Mouse (Mus musculus) hindbrain, embryonic 12.5 days (tissue): ENCODE results near the gene Wdr47. TPM values are rescaled to one million over a fixed set of nuclear protein-coding genes. Genes with fewer than 3 reads are reported as not detected.
"Not testable (repeated sequence)": the region's sequence is repeated elsewhere in the genome, so short reads cannot be mapped to it uniquely, and the experiment has no call there.

Source experiments
- ATAC-seq: fragments of 200-750 bp; cut with Nextera tagmentation; 2 replicates; pipeline ENCODE4 v1.8.0; 2017; ENCODE audit warnings: moderate TSS enrichment; ENCODE audit not compliant: low FRiP score
- H3K27ac ChIP-seq: fragments of 300-500 bp; sonication (generic); 2 replicates; pipeline ENCODE4 v1.5.1; 2016; ENCODE audit warnings: mild to moderate bottlenecking
- H3K27me3 ChIP-seq: fragments of 300-500 bp; sonication (generic); 2 replicates; pipeline ENCODE4 v1.6.1; 2016; ENCODE audit warnings: mild to moderate bottlenecking
- H3K36me3 ChIP-seq: fragments of 300-500 bp; sonication (generic); 2 replicates; pipeline ENCODE4 v1.6.1; 2016; ENCODE audit warnings: mild to moderate bottlenecking
- H3K4me1 ChIP-seq: fragments of 300-500 bp; sonication (generic); 2 replicates; pipeline ENCODE4 v1.6.1; 2016
- H3K4me2 ChIP-seq: fragments of 300-500 bp; sonication (generic); replicated peaks from 2 replicates; pipeline ENCODE4 v1.6.1; 2016; ENCODE audit warnings: mild to moderate bottlenecking
- H3K4me3 ChIP-seq: fragments of 300-500 bp; sonication (generic); 2 replicates; pipeline ENCODE4 v1.5.1; 2016; ENCODE audit warnings: mild to moderate bottlenecking
- H3K9ac ChIP-seq: fragments of 300-500 bp; sonication (generic); 2 replicates; pipeline ENCODE4 v1.6.1; 2016; ENCODE audit warnings: mild to moderate bottlenecking, moderate library complexity
- H3K9me3 ChIP-seq: fragments of 300-500 bp; sonication (generic); replicated peaks from 2 replicates; pipeline ENCODE4 v1.6.1; 2016; ENCODE audit warnings: mild to moderate bottlenecking
- WGBS: fragments of 180-500 bp; shearing (Covaris S2); methylation state at CpG from one replicate; pipeline ENCODE4 v1.1.7; 2016; 5-methylcytosine and 5-hydroxymethylcytosine counted together
- polyA plus RNA-seq: library from polyadenylated mRNA; unstranded; fragments of >200 nt; fragmentation: Nextera tagmentation; extraction: Ambion mirVana; gene quantifications from 2 replicates; pipeline ENCODE4 v1.2.1, GENCODE M21; 2016

Gene Wdr47
- polyA plus RNA-seq: 66.8 and 72.2 TPM in 2 replicates

DNA sequence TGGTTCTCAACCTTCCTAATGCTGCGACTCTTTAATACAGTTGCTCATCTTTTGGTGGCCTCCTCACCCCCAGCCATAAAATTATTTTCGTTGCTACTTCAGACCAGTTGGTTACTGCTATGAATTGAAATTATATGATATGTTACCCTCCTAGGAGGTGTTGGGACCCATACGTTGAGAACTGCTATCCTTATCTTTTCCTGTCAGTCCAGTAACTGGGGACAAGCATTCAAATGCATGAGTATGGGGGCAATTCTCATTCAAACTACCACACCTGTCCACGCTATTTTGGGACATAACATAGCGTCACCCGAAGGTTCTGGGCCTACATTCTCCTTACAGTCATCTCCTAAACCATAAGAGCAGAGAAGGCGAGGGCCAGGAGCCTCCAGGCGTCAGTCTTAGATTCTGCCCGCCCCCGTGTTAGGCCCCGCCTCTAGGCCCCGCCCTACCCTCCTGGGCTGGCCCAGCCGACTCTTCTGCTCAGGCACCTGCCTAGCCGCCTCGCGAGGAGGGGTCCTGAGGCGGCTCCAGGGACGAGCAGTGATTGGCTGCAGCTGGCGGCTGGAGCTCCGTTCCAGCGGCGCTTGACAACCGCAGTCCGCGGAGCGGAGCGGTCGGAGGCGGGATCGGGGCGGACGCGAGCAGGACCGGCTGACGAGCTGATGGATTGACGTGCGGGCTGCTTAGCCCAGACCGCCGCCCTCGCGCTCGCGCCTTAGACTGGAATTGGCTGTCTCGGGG, at the start of gene Wdr47:
Gene Wdr47 (plus strand): TSS at position 494 of the 744 bp plus-strand sequence.
- Histone ChIP-seq H3K27ac (peak within 1 kb of the TSS; percentile 95), H3K4me3 (peak within 1 kb of the TSS; percentile 88), H3K27me3 (no peaks in the 10 kb centered on the region), H3K9me3 (no peaks in the 10 kb centered on the region), H3K4me2 (peak within 1 kb of the TSS; percentile 80), H3K36me3 (no peaks in the 10 kb centered on the region), H3K9ac (peak within 1 kb of the TSS; percentile 93), H3K4me1 (peaks cover 6% of the 10 kb centered on the region)
- peak; percentile 99 for ATAC-seq
- WGBS: 6% methylated on average over 43 of the region's 44 CpGs

DNA sequence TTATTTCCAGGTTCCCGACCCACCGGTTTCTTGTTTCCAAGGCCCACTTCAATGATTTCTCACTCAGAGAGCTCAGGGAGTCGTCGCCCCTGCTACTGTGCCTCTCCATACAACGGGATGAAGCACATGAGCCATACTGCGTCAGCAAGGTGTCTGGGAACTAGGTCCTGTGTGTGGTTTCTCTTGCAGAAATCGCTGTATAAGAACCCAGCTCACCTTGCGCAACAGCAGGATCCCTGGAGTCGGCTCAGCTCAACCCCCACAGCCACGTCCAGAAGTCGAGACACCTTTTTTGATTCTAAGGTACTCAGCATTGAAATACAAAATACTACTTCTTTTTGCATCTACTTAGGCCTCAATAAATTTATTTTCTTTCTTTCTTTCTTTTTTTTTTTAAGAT, 48.8 kb upstream of the Wdr47 start:
- Histone ChIP-seq H3K4me1 (peaks cover 4% of the 10 kb centered on the region), H3K9ac (no peak overlapping the region), H3K27ac (no peak overlapping the region), H3K27me3 (no peaks in the 10 kb centered on the region), H3K36me3 (no peaks in the 10 kb centered on the region), H3K4me2 (no peak overlapping the region), H3K9me3 (no peaks in the 10 kb centered on the region), H3K4me3 (no peak overlapping the region)
- ATAC-seq: no peak
- 83% methylated on average over 11 of the region's 11 CpGs for WGBS

DNA sequence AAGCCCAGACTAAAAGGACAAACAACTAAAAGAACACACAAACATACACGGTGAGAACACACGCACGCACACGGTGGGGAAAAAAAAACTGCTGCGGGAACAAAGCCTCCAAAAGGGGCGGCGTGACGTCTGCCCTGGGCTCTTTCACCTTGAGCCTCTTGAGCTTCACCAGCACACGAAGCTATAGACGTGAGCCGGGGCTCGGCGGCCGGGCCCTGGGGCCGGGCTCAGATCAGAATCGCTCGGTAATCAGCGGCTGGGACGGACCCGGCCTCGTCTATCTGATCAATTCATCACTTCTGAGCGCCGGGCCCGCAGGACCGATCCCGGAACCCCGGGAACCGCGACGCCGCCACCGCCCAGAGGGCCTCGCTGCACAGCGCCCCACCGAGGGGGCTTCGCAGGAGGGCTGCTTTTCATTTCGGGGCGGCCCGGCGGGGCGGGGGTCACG, 36.9 kb upstream of the Wdr47 start:
- Histone ChIP-seq H3K27me3 (no peaks in the 10 kb centered on the region), H3K9me3 (no peaks in the 10 kb centered on the region), H3K9ac (peak overlapping the region; percentile 98), H3K36me3 (peaks cover 22% of the 10 kb centered on the region), H3K27ac (peak overlapping the region; percentile 92), H3K4me2 (peak overlapping the region; percentile 73), H3K4me1 (peaks cover 5% of the 10 kb centered on the region), H3K4me3 (peak overlapping the region; percentile 87)
- ATAC-seq: peak; percentile 78
- WGBS: under 1% methylated on average over 42 of the region's 42 CpGs

GRCm38 (mm10) chr3:108554587-108555312, 36.3 kb upstream of the Wdr47 start:
- Histone ChIP-seq H3K9me3 (no peaks in the 10 kb centered on the region), H3K4me2 (peak overlapping the region; percentile 73), H3K9ac (peak overlapping the region; percentile 98), H3K4me3 (peak overlapping the region; percentile 87), H3K36me3 (peaks cover 27% of the 10 kb centered on the region), H3K4me1 (peaks cover 5% of the 10 kb centered on the region), H3K27me3 (no peaks in the 10 kb centered on the region), H3K27ac (peak overlapping the region; percentile 92)
- peak; percentile 97 for ATAC-seq
- WGBS: 17% methylated on average over 22 of the region's 22 CpGs

DNA sequence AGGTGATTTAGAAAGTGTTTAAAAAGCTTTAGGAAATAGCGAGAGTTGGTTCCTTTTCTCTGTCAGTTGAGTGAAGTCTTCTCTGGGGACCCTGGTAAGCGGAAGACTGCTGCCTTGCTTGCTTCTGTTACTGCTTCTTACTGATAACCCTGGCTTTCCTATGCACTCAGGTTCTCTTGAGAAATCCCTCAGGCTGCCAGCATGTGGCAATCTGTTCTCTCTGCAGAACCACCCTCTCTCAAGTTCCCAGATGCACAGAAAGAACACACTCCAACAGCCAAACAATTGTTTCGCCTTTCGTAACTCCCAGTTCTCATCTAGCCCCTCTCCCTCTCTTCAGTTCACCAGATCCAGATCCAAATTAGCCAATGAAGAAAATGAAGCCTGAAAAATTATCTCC, 33.2 kb upstream of the Wdr47 start:
- no peak for ATAC-seq
- H3K4me3 ChIP-seq: no peak overlapping the region
- WGBS: 96% methylated on average over 4 of the region's 4 CpGs

GRCm38 (mm10) chr3:108562133-108562730, 28.8 kb upstream of the Wdr47 start, which contains the start of gene Tmem167b:
Gene Tmem167b (minus strand): TSS chr3:108562466.
- Histone ChIP-seq H3K36me3 (peaks cover 28% of the 10 kb centered on the region), H3K4me3 (peak within 1 kb of the TSS; percentile 73)
- peak; percentile 98 for ATAC-seq

More for the DNA sequence above, 33.2 kb upstream of the Wdr47 start:
- H3K27me3 ChIP-seq: no peaks in the 10 kb centered on the region
- peaks cover 17% of the 10 kb centered on the region for H3K4me1 ChIP-seq
- H3K27ac ChIP-seq: no peak overlapping the region
- H3K9me3 ChIP-seq: no peaks in the 10 kb centered on the region
- no peak overlapping the region for H3K9ac ChIP-seq
- H3K36me3 ChIP-seq: peaks cover 32% of the 10 kb centered on the region
- H3K4me2 ChIP-seq: no peak overlapping the region

DNA sequence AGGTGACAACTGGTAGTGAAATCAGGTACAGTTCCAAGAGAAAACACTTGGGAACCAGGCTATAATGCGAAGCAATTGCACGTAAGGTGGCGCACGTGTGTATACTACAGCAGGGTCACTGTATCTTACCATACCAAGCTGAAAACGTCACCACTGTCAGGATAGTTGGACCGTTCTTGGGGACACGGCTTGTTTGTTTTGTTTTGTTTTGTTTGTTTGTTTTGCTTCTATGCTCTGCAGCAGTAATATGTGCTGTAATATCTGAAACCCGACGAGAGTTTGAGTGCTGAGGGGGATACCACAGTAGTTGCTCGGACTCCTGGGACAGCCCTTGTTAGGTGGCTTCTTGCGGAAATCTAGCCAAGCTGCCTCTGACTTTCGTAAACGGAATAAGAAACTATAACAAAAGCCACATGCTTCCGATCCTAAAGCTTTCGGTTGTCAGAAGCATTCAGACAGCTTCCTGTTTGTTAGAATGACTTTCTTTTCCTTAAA, 28.3 kb upstream of the Wdr47 start:
- 12% methylated on average over 15 of the region's 15 CpGs for WGBS
- Histone ChIP-seq H3K36me3 (peaks cover 23% of the 10 kb centered on the region), H3K27me3 (no peaks in the 10 kb centered on the region), H3K4me1 (peaks cover 20% of the 10 kb centered on the region), H3K9ac (peak overlapping the region; percentile 37), H3K4me2 (peak overlapping the region; percentile 63), H3K9me3 (no peaks in the 10 kb centered on the region), H3K4me3 (peak overlapping the region; percentile 73), H3K27ac (peak overlapping the region; percentile 80)
- peak; percentile 72 for ATAC-seq

More at GRCm38 (mm10) chr3:108562133-108562730, 28.8 kb upstream of the Wdr47 start, which contains the start of gene Tmem167b:
- Histone ChIP-seq H3K4me2 (peak within 1 kb of the TSS; percentile 63), H3K9ac (peak within 1 kb of the TSS; percentile 76), H3K27me3 (no peaks in the 10 kb centered on the region), H3K4me1 (peaks cover 16% of the 10 kb centered on the region), H3K27ac (peak within 1 kb of the TSS; percentile 89), H3K9me3 (no peaks in the 10 kb centered on the region)
- WGBS: 0% methylated on average over 45 of the region's 45 CpGs

- Histone ChIP-seq H3K4me1 (peaks cover 22% of the 10 kb centered on the region), H3K36me3 (peaks cover 18% of the 10 kb centered on the region), H3K4me2 (peak overlapping the region; percentile 63), H3K4me3 (peak overlapping the region; percentile 73), H3K27ac (peak overlapping the region; percentile 80), H3K9me3 (no peaks in the 10 kb centered on the region), H3K9ac (0 out of 2 replicates have a peak overlapping the region, but pooled peaks have one; percentile 37), H3K27me3 (no peaks in the 10 kb centered on the region)
- no peak for ATAC-seq
- 13% methylated on average over 4 of the region's 4 CpGs for WGBS
Observed at GRCm38 (mm10) chr3:108563309-108563708, 27.8 kb upstream of the Wdr47 start.

DNA sequence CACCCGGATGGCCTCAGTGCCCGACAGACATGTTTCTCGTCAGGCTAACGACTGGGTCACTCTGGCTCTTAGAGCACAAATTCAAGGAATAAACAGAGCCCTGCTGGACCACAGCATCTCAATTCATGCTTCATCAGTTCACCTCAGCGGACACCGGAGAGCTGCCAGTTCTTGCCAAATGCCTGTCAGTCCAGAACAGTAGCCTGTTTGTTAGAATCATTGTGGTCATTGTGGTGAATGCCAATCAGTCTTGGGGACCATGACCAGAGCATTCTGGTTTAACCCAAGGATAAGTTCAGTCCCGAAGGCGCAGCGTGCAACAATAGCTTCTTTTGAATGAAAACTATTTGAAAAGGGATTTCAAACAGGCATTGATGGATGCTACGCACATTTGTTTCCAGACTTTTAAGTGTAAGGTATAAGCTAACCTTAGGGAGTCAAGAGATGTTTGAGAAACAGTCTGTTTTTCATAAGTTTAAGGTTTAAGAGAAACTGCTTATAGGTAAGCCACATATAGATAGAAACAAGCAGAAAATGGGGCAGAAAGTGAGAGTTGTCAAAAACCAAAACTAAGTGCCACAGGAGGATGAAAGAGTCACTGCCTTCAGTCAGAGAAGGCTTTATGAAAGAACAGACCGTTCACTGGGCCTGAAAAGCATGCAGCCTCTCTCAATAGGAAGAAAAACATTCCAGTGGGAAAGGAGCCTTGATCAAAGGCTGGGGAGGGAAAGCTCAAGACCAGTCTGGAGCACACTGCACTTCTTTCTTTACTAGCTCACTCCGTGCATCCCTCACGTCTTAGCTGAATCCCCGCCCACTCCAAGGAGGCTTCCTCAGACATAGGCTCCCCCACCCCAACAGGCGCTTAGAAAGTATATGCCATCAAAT, 22.8 kb upstream of the Wdr47 start:
- Histone ChIP-seq H3K36me3 (no peaks in the 10 kb centered on the region), H3K4me2 (no peak overlapping the region), H3K4me1 (peaks cover 27% of the 10 kb centered on the region), H3K27ac (peak overlapping the region; percentile 73), H3K4me3 (no peak overlapping the region), H3K27me3 (no peaks in the 10 kb centered on the region), H3K9me3 (no peaks in the 10 kb centered on the region), H3K9ac (no peak overlapping the region)
- peak; percentile 57 for ATAC-seq
- 11% methylated on average over 15 of the region's 15 CpGs for WGBS

GRCm38 (mm10) chr3:108569636-108570035, 21.4 kb upstream of the Wdr47 start:
- not testable (repeated sequence) for H3K27me3 ChIP-seq, H3K9me3 ChIP-seq, H3K9ac ChIP-seq, H3K27ac ChIP-seq, H3K36me3 ChIP-seq, ATAC-seq, H3K4me3 ChIP-seq, H3K4me2 ChIP-seq
- H3K4me1 ChIP-seq: peaks cover 32% of the 10 kb centered on the region
- 53% methylated on average over 3 of the region's 3 CpGs for WGBS

DNA sequence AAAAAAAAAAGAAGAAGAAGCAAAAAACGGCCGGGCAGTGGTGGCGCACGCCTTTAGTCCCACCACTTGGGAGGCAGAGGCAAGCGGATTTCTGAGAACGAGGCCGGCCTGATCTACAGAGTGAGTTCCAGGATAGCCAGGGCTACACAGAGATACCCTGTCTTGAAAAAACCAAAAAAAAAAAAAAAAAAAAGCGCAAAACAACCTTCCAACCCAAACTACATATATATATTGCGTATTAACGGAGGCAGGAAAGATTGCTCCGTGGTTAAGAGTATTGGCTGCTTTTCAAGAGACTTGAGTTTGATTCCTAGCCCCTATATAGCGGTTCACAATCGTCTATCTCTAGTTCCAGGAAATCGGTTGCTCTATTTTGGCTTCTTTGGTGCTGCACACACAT, 20.3 kb upstream of the Wdr47 start:
- Histone ChIP-seq H3K27me3 (no peaks in the 10 kb centered on the region), H3K36me3 (no peaks in the 10 kb centered on the region), H3K4me1 (peaks cover 32% of the 10 kb centered on the region), H3K27ac (no peak overlapping the region), H3K4me2 (0 out of 2 replicates have a peak overlapping the region, but pooled peaks have one; percentile 76), H3K9me3 (no peaks in the 10 kb centered on the region), H3K9ac (no peak overlapping the region), H3K4me3 (no peak overlapping the region)
- 86% methylated on average over 14 of the region's 14 CpGs for WGBS
- ATAC-seq: no peak; the same call in 1 of the 2 replicates
